Mouse (Mus musculus) small intestine, adult 2 months (tissue): Measurements from ENCODE around the gene Oas2. TPM values are rescaled to one million over a fixed set of nuclear protein-coding genes. Genes with fewer than 3 reads are reported as not detected.

Experiments
- H3K27ac ChIP-seq: fragments of 200-500 bp; 2 replicates; pipeline ENCODE4 v1.5.1; 2012; ENCODE audit warnings: low read depth, low read length, control low read depth, inconsistent platforms; ENCODE audit not compliant: insufficient read depth
- H3K27me3 ChIP-seq: fragments of 200-500 bp; 2 replicates; pipeline ENCODE4 v1.6.1; 2012; ENCODE audit warnings: mild to moderate bottlenecking, moderate library complexity, low read length, inconsistent platforms; ENCODE audit not compliant: control insufficient read depth, insufficient read depth
- H3K36me3 ChIP-seq: fragments of 200-500 bp; 2 replicates; pipeline ENCODE4 v1.6.1; 2012; ENCODE audit warnings: mild to moderate bottlenecking, low read length, control low read depth, inconsistent platforms; ENCODE audit not compliant: control insufficient read depth, insufficient read depth
- H3K4me1 ChIP-seq: fragments of 200-500 bp; 2 replicates; pipeline ENCODE4 v1.6.1; 2012; ENCODE audit warnings: low read length, inconsistent platforms, mixed read lengths; ENCODE audit not compliant: control insufficient read depth, insufficient read depth, insufficient read length
- H3K4me3 ChIP-seq: fragments of 200-500 bp; 2 replicates; pipeline ENCODE4 v1.5.1; 2012; ENCODE audit warnings: low read depth, mild to moderate bottlenecking, control low read depth, inconsistent platforms, low read length, moderate library complexity
- CTCF ChIP-seq: fragments of 200-500 bp; IDR thresholded peaks from 2 replicates; pipeline ENCODE4 v1.5.1; 2012; ENCODE audit warnings: low read depth, mild to moderate bottlenecking, control low read depth, inconsistent platforms, low read length, moderate library complexity, mixed read lengths; ENCODE audit not compliant: insufficient replicate concordance, insufficient read length; ENCODE audit errors: extremely low read depth
- POLR2A ChIP-seq: fragments of 200-500 bp; IDR thresholded peaks from 2 replicates; pipeline ENCODE4 v1.6.1; 2012; ENCODE audit warnings: low read depth, mild to moderate bottlenecking, control low read depth, inconsistent platforms, low read length, moderate library complexity
- WGBS: fragments of 180-500 bp; shearing (Covaris S2); methylation state at CpG from one replicate; pipeline ENCODE4 v1.1.7; 2018; 5-methylcytosine and 5-hydroxymethylcytosine counted together
- polyA plus RNA-seq: library from polyadenylated mRNA; depleted of rRNA; stranded (reverse); fragments of >200 nt; gene quantifications from 2 replicates; pipeline ENCODE4 v1.2.3, GENCODE M21; 2012

The Oas2 gene
- polyA plus RNA-seq, 1 experiment: 7.4 TPM

DNA sequence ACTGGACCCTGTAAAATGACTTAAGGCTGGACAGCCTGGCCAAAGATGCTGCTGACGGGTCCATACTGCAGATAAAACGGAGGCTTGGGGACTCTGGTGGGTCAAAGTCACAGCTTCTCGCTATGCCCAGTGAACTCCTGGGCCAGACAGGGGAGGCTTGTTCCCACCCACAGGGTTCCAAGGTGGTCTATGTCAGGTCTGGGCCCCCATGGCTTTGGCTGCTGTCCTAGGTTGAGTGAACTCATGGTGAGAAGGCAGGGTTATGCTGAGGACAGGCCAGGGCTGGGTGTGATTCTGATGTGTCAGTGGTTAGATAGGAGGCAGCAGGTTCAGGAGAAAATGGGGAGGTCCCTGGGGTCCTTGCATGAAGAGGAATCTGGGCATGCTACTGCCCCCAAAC lies 46.0 kb downstream of the Oas2 start:
- Histone ChIP-seq H3K4me1 (no peaks in the 10 kb centered on the region), H3K4me3 (no peak overlapping the region), H3K27me3 (0 out of 2 replicates have a peak, but pooled peaks cover 2% of the 10 kb centered on the region), H3K36me3 (no peaks in the 10 kb centered on the region), H3K27ac (no peak overlapping the region)
- TF ChIP-seq CTCF (no peak), POLR2A (no peak)
- WGBS: 86% methylated on average over 3 of the region's 3 CpGs

- TF ChIP-seq CTCF (no peak), POLR2A (no peak)
- 44% methylated on average over 2 of the region's 2 CpGs for WGBS
- Histone ChIP-seq H3K27ac (no peak overlapping the region), H3K27me3 (0 out of 2 replicates have a peak, but pooled peaks cover 2% of the 10 kb centered on the region), H3K4me1 (no peaks in the 10 kb centered on the region), H3K36me3 (no peaks in the 10 kb centered on the region), H3K4me3 (no peak overlapping the region)
Observed at GRCm38 (mm10) chr5:120702969-120703368, 46.7 kb downstream of the Oas2 start.

GRCm38 (mm10) chr5:120702421-120702820 lies 47.2 kb downstream of the Oas2 start:
- H3K27ac ChIP-seq: no peak overlapping the region
- H3K36me3 ChIP-seq: no peaks in the 10 kb centered on the region
- H3K4me1 ChIP-seq: no peaks in the 10 kb centered on the region
- TF ChIP-seq POLR2A: no peak
- WGBS: 34% methylated on average over 4 of the region's 4 CpGs
- no peak overlapping the region for H3K4me3 ChIP-seq
- 0 out of 2 replicates have a peak, but pooled peaks cover 2% of the 10 kb centered on the region for H3K27me3 ChIP-seq

GRCm38 (mm10) chr5:120700996-120701790 lies 48.5 kb downstream of the Oas2 start:
- Histone ChIP-seq H3K27me3 (0 out of 2 replicates have a peak, but pooled peaks cover 2% of the 10 kb centered on the region), H3K4me3 (no peak overlapping the region), H3K36me3 (no peaks in the 10 kb centered on the region), H3K27ac (no peak overlapping the region), H3K4me1 (peaks cover 2% of the 10 kb centered on the region; the same call in 1 of the 2 replicates)
- TF ChIP-seq CTCF (no peak; the same call in 1 of the 2 replicates), POLR2A (no peak)
- 52% methylated on average over 11 of the region's 11 CpGs for WGBS

DNA sequence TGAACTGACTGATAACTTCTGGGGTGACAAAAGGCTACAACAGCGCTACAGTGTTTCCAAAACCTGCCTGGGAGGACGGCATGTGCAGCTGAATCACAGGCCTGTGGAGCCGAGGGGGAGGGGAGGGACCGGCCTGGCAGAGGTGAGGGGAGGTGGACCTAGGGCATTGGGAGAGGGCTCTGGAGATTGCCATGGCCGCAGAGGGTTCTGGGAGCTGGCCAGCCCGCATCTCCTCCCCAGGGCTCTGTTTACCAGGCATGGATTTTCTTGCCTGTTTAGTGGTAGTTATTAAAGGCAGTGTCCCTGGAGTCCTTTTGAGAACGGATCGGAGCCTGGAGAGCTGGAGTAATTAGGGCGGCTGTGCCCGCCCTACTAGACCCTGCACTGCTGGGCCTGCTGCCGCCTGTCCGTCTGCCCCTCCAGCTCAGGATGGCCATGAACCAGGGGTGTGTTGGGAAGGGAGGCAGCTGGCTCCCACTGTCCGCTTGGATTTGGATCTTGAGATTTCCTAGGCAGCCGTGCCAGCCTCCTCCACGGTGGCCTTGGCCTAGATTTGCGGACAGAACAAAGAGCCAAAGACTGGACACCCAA lies 50.8 kb downstream of the Oas2 start:
- TF ChIP-seq CTCF (no peak), POLR2A (no peak)
- Histone ChIP-seq H3K4me3 (no peak overlapping the region), H3K27me3 (peaks cover 14% of the 10 kb centered on the region), H3K4me1 (peaks cover 3% of the 10 kb centered on the region), H3K27ac (no peak overlapping the region), H3K36me3 (no peaks in the 10 kb centered on the region)
- WGBS: 50% methylated on average over 16 of the region's 16 CpGs

- peaks cover 3% of the 10 kb centered on the region for H3K4me1 ChIP-seq
- TF ChIP-seq CTCF: no peak
- no peak for TF ChIP-seq POLR2A
- WGBS: 56% methylated on average over 3 of the region's 3 CpGs
- H3K27me3 ChIP-seq: peaks cover 14% of the 10 kb centered on the region
- no peak overlapping the region for H3K4me3 ChIP-seq
- no peaks in the 10 kb centered on the region for H3K36me3 ChIP-seq
- H3K27ac ChIP-seq: no peak overlapping the region
Observed at GRCm38 (mm10) chr5:120698181-120698580, 51.5 kb downstream of the Oas2 start.

- TF ChIP-seq POLR2A: no peak
- peaks cover 14% of the 10 kb centered on the region for H3K27me3 ChIP-seq
- 50% methylated on average over 4 of the region's 4 CpGs for WGBS
- H3K4me1 ChIP-seq: peaks cover 3% of the 10 kb centered on the region
- no peaks in the 10 kb centered on the region for H3K36me3 ChIP-seq
- H3K4me3 ChIP-seq: no peak overlapping the region
- no peak overlapping the region for H3K27ac ChIP-seq
Observed at GRCm38 (mm10) chr5:120696865-120697264, 52.8 kb downstream of the Oas2 start.
